Mouse (Mus musculus): Measurements from ENCODE around the gene Zbtb32.

Zbtb32 gene

GRCm38 (mm10) chr7:30600651-30601050 lies 1.9 kb upstream of the Zbtb32 start:
- DNase-seq (ENCODE audit: low spot score in 2 of 2): no peak

DNA sequence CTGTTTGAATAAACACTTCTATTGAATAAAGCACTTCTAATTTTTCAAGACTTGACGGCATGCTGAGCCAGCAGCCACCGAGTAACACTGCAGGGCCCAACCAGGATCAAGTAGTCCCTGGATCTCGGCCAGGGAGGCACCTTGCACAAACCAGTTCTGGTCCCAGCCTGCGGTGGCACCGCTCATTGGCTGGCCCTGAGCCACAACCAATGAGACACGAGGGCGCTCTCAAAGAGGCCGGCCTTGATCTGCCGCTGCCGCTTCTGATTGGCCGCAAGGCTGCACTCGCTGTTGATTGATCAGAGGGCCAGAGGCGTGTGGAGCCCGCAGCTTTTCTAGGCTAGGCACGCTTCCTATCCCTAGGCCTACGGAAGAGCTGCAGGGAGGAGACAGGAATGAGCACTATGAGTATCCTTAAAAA lies 1.2 kb upstream of the Zbtb32 start:
- peak; percentile 61 to 67 for DNase-seq (ENCODE audit: low spot score in 2 of 2)

DNA sequence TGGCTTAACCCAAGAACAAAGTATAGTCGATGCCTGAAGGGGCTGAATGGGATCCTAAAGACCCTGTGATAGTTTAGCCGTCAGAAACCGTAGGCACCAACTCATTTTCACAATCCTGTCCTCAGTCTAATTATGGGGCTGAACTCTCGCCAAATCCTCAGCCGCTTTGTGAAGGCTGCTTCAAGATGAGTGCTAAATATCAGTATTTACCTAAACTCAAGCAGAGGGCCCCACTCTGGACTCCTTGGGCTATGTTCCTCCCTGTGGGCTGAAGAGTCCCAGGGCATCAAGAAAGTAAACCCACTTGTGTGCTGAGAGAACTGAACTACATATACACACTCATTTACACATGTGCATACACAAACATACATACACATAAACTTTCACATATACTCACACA lies 1.9 kb downstream of the Zbtb32 start:
- DNase-seq (ENCODE audit: low spot score in 2 of 2): no peak

- no peak for DNase-seq (ENCODE audit: low spot score in 2 of 2)
Observed at GRCm38 (mm10) chr7:30596093-30596492, 2.6 kb downstream of the Zbtb32 start.

- DNase-seq (ENCODE audit: low spot score in 2 of 2): no peak
Observed at GRCm38 (mm10) chr7:30594510-30595024, 4.1 kb downstream of the Zbtb32 start.

- no peak for DNase-seq (ENCODE audit: low spot score in 2 of 2)
Observed at GRCm38 (mm10) chr7:30593579-30594509, 4.9 kb downstream of the Zbtb32 start.

DNA sequence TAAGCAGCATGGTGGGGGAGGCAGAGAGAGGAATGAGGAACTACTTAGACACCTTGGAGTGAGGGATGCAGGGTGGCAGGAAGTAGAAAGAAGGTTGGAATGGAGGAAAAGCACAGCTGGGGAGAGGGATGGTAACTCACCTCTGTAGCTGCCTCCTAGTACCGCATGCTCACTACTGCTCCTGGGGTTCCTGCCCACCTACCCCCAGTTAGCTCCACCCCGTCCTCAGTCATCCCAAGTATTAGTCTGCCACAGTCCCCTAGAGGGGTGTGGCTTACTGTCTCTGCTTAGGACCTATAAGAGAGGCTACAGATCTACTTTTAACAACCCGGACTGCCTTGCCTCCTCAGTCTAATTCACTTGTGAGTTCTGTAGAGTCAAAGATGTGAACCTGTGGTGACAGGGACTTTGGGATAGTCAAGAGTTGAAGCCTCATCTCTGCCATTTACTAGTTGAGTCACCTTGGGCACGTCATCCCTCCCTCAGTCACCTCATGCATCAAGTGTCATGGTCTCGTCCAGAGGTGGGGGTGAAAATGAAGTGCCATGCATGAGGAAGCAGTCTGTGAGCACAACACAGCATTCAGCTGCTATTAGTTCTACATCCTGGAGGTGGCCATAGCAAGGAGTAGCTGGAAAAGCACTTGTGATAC lies 5.8 kb downstream of the Zbtb32 start:
- no peak for DNase-seq (ENCODE audit: low spot score in 2 of 2)

DNA sequence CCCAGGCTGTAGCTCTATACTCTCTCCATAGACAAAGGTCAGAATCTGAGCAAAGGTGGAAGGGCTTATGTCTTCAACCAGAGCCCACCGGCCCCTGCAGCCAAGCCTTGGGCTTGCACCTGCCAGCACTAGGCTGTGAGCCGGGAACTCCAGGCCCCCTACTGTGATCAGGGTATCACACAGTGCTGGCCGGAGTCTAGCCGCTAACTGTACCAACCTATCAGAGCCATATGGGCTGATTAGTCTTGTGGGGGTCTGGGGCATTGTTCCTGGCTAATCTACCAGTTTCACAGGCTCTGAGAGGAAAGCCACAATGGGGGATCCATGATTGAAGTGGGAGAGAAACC lies 7.1 kb downstream of the Zbtb32 start:
- DNase-seq (ENCODE audit: low spot score in 2 of 2): no peak

- DNase-seq (ENCODE audit: low spot score in 2 of 2): no peak
Observed at GRCm38 (mm10) chr7:30590927-30591604, 7.6 kb downstream of the Zbtb32 start.

- peak; percentile 69 to 79 for DNase-seq (ENCODE audit: low spot score in 2 of 2)
Observed at GRCm38 (mm10) chr7:30589435-30590301, 9.0 kb downstream of the Zbtb32 start.

DNA sequence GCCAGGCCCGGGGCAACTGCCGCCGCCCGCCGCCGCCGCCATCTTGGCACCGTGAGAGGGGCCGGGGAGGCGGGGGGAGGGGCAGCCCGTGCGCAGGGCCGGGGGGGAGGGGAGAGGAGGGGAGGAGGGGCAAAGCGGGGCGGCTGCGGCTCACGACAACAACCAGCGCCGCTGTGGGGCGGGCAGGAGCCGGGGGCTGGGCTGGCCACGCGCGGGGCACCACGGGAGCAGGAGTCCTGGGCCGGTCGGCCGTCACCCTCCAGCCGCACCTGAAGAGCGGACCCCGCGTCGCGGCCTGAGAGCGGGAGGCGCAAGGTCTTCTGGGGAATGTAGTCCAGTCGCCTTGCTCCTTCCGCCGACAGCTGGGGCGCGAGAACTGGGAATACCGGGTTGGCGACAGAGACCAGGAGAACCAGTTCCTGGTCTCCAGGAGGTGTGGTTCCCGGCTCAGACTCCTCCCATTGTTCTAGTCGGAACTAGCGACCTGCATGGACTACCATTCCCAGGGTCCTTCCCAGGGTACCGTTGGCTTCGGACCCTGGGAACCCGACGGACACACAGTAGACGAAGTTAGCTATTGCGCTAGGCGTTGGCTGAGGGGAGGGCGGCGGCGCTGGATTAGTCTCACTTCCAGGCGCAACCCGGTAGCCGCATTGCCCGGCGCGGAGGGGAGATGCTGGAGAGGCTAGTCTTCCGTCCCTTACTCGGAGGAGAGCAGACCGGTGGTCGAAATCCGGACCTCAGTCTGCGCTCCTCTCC lies 9.9 kb downstream of the Zbtb32 start, which contains the start of gene Kmt2b:
TSS of gene Kmt2b (minus strand) at position 51 of the 759 bp plus-strand sequence.
- DNase-seq (ENCODE audit: low spot score in 2 of 2): peak; percentile 90 to 92

DNA sequence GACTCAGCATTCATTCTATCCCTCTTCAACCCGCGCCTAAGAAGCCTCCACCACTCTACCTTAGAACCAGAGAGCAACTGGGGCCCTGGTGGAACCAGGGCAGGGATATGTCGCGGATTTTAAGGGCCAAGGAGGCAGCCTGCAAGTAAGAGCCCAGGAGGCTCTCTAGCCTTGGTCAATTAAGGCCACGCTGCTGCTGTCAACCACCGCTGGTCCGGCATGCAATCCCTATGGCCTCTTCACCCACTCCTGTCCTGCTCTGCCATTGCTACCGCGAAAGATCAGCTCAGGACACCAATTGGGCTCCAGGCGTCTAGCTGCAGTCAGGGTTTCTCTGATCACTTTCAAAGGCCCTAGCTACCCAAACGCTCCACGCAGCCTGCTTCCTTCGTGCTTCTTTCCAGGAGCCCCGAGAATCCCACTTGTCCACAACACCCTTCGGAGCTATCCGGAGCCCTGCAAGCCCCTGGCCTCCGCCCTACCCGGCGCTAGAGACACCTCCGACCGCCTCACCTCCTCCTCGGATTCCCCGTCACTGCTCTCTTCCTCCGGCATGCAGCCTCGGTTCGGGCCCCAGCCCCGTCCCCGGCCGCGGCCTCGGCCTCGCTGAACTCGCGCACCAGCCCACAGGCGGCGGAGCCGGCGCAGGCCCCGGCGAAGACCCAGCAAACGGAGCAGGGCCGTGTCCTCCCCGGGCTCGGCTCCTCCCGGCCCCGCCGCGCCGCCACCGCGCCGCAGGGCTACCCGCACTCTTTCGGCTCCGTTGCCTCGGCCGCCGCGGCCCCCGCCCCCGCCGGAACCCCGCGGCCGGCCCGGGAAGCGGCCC lies 10.7 kb downstream of the Zbtb32 start:
- DNase-seq (ENCODE audit: low spot score in 2 of 2): peak; percentile 29 to 47

DNA sequence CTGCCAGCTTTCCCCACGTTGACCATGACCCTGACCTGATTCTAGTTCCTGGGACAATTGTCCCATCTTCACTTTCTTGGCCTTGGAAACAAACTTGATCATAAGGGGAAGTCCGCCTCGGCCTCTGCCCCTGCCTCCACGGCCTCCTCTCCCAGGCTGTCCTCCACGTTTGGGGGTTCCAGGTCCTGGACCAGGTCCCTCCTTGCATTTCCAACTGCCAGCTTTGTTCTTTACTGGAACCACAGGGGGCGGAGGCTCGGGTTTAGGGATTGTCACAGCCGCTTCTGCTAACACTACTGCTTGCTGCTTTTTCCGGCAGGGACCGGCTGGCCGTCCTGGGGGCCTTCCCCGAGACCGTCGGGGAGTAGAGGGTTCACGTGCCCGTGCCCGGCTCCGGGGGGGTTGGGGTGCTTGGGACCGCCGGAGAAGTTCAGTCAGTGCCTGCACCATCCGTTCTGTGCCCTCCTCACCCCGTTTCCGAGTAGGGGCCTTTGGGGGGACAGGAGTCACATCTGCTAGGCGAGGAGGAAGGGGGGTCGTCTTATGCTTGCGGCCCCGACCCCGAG lies 12.2 kb downstream of the Zbtb32 start:
- DNase-seq (ENCODE audit: low spot score in 2 of 2): no peak

- DNase-seq (ENCODE audit: low spot score in 2 of 2): no peak
Observed at GRCm38 (mm10) chr7:30585170-30585569, 13.5 kb downstream of the Zbtb32 start.

DNA sequence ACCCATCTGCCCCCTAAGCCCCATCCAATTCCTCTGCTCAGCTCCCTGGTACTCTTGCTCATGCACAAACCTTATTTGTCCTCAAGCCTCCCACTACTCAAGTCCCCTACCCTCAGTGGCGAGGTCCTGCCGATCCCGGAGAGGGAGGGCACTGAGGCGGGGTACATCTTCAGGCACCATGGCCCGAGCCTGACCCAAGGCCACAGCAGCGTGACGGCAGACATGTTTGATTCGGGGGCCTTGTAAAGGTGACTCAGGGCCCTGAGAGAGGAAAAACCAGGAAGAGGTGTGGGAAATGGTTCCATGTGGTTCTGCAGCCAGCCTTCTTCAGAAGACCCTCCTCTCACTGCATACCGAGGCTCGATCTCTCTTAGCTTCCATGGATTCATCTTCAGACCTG lies 14.4 kb downstream of the Zbtb32 start:
- no peak for DNase-seq (ENCODE audit: low spot score in 2 of 2)

GRCm38 (mm10) chr7:30581547-30581946 lies 17.2 kb downstream of the Zbtb32 start:
- DNase-seq (ENCODE audit: low spot score in 2 of 2): no peak

DNA sequence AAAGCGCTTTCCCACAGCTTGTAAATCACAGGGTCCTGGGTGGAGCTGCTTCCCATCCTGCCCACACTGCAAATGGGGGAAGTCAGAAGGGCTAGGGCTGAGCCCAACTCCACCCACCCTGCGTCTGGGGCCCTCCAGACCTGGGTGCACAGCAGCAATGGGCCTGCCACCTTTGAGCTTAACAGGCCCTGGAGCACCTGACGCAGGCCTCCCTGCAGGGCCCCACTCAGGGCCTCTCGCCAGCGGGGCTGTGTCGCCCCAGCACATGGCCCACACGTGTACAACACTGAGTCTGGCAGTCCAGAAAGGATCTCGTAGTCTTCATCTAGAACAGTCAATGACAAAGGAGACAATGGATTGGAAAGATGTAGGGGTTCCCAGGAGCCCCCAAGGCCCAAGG lies 18.8 kb downstream of the Zbtb32 start:
- no peak for DNase-seq (ENCODE audit: low spot score in 2 of 2)

- peak in 1 of 2 experiments; percentile 49 for DNase-seq (ENCODE audit: low spot score in 2 of 2)
Observed at GRCm38 (mm10) chr7:30572969-30573368, 25.7 kb downstream of the Zbtb32 start.

DNA sequence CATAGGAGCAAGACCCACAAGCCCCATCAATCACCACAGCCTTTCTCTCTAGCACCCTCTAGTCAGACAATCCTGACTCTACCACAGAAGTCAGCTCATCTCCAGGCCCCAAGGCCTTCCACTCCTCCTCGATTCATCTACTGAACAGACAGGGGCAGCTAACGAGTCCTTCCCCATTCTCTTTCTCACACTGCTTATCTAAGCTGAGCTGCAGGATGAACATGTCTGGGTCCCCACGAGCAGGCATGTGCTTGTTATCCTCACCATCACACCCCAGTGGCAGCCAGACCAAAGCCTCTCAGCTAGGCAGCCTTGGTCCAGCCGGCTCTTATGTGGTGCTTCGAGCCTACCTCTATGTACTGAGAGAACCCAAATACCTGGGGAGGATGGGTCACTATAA lies 26.3 kb downstream of the Zbtb32 start:
- DNase-seq (ENCODE audit: low spot score in 2 of 2): no peak
